Mouse (Mus musculus): ENCODE measurements around the gene Gstt3. TPM values are rescaled to one million over a fixed set of nuclear protein-coding genes. Genes with fewer than 3 reads are reported as not detected.

Gene Gstt3
- not detected in 2 replicates for polyA plus RNA-seq (2012; ENCODE audit: insufficient read depth, insufficient read length, low replicate concordance, missing spikeins)

- WGBS, result 6% methylated on average over 28 of the region's 28 CpGs
- Histone ChIP-seq H3K27ac (ENCODE audit: insufficient read depth, low read depth, low read length) (no peak within 1 kb of the TSS), H3K4me1 (ENCODE audit: control insufficient read depth, insufficient read depth, low read length) (peaks cover 10% of the 10 kb centered on the region), H3K4me3 (ENCODE audit: insufficient read depth, low read depth, low read length) (peak within 1 kb of the TSS; percentile 33)
- TF ChIP-seq CTCF (IDR thresholded peaks at IDR 0.05; ENCODE audit: insufficient read depth, low read depth, low read length), result no peak
- TF ChIP-seq POLR2A (IDR thresholded peaks at IDR 0.05; ENCODE audit: insufficient read depth, low read depth, low read length), result no peak
Measured at GRCm38 (mm10) chr10:75780769-75781578, at the start of gene Gstt3, which contains the start of gene Gm20441. Gene Gstt3, minus strand, starts transcription at chr10:75781414. Gene Gm20441, minus strand, starts transcription at chr10:75780954.

- WGBS, result 94% methylated on average over 2 of the region's 2 CpGs
Measured at GRCm38 (mm10) chr10:75830275-75830670, 49.1 kb upstream of the Gstt3 start.

DNA sequence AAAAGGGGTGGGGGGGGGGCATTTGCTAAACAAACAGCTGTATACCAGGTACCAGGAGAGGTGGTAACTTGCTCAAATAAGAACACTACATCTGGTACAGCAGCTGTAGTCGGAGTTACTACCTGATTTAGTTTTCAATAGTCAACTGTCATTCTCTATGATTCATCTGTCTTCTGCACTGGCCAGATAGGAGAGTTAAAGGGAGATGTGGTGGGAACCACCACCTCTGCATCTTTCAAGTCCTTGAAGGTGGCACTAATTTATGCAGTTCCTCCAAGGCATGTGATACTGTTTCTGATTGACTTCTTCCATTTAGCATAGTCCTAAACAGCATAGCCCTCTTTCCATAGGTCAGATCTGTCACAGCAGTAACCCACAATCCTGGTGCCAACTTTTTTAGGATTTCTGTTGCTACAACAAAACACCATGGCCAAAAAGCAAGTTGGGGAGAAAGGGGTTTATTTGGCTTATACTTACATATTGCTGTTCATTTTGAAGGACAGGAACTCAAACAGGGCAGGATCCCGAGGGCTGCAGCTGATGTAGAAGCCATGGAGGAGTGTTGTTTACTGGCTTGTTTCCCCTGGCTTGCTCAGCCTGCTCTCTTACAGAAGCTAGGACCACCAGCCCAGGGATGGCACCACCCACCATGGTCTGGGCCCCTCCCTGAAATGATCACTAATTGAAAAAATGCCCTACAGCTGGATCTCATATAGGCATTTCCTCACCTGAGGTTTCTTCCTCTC lies 48.5 kb upstream of the Gstt3 start:
- no peak overlapping the region for H3K27ac ChIP-seq (ENCODE audit: insufficient read depth, low read depth, low read length)
- 80% methylated on average over 2 of the region's 2 CpGs for WGBS
- H3K4me1 ChIP-seq (ENCODE audit: control insufficient read depth, insufficient read depth, low read length), result peaks cover 16% of the 10 kb centered on the region
- no peak for TF ChIP-seq POLR2A (IDR thresholded peaks at IDR 0.05; ENCODE audit: insufficient read depth, low read depth, low read length)
- TF ChIP-seq CTCF (IDR thresholded peaks at IDR 0.05; ENCODE audit: insufficient read depth, low read depth, low read length), result no peak
- H3K4me3 ChIP-seq (ENCODE audit: insufficient read depth, low read depth, low read length), result no peak overlapping the region

More at GRCm38 (mm10) chr10:75830275-75830670, 49.1 kb upstream of the Gstt3 start:
- no peak overlapping the region for H3K4me3 ChIP-seq (ENCODE audit: insufficient read depth, low read depth, low read length)
- peaks cover 18% of the 10 kb centered on the region for H3K4me1 ChIP-seq (ENCODE audit: control insufficient read depth, insufficient read depth, low read length)
- TF ChIP-seq POLR2A (IDR thresholded peaks at IDR 0.05; ENCODE audit: insufficient read depth, low read depth, low read length), result no peak
- no peak for TF ChIP-seq CTCF (IDR thresholded peaks at IDR 0.05; ENCODE audit: insufficient read depth, low read depth, low read length)
- no peak overlapping the region for H3K27ac ChIP-seq (ENCODE audit: insufficient read depth, low read depth, low read length)

GRCm38 (mm10) chr10:75828500-75828931 lies 47.3 kb upstream of the Gstt3 start:
- H3K27ac ChIP-seq (ENCODE audit: insufficient read depth, low read depth, low read length), result no peak overlapping the region
- no peak overlapping the region for H3K4me3 ChIP-seq (ENCODE audit: insufficient read depth, low read depth, low read length)
- no peak for TF ChIP-seq POLR2A (IDR thresholded peaks at IDR 0.05; ENCODE audit: insufficient read depth, low read depth, low read length)
- no peak for TF ChIP-seq CTCF (IDR thresholded peaks at IDR 0.05; ENCODE audit: insufficient read depth, low read depth, low read length)
- peaks cover 9% of the 10 kb centered on the region; the same call in 1 of the 2 replicates for H3K4me1 ChIP-seq (ENCODE audit: control insufficient read depth, insufficient read depth, low read length)

DNA sequence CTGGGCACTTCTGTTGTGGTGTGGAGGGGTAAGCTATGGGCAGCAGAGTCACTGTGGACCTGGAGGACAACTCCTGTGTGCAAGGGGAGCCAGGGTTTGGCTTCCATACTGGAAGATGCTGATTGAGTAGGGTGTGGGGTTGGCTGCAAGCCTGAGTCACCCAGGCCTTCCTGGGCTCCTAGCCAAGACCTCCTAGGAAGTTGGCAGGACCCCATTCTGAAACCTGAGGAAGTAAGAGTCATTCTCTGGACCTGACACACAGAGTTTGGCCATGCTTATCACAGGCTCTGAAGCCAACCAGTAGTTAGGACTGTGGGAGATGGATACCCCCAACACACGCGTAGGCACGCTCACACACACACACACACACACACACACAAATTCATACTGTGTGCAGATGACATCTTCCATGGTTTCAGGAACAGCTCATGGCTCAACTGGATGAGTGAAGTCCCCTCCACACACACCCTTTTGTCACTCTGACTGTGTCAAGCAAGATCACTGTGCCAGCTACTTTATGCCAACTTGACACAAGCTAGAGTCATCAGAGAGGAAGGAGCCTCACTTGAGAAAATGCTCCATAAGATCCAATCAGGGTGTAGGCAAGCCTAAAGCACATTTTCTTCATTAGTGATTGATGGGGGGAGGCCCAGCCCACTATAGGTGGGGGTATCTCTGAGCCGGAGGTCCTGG lies 46.6 kb upstream of the Gstt3 start:
- Histone ChIP-seq H3K27ac (ENCODE audit: insufficient read depth, low read depth, low read length) (no peak overlapping the region), H3K4me1 (ENCODE audit: control insufficient read depth, insufficient read depth, low read length) (peaks cover 9% of the 10 kb centered on the region; the same call in 1 of the 2 replicates), H3K4me3 (ENCODE audit: insufficient read depth, low read depth, low read length) (no peak overlapping the region)
- TF ChIP-seq CTCF (IDR thresholded peaks at IDR 0.05; ENCODE audit: insufficient read depth, low read depth, low read length), result no peak
- TF ChIP-seq POLR2A (IDR thresholded peaks at IDR 0.05; ENCODE audit: insufficient read depth, low read depth, low read length), result no peak
- WGBS, result 81% methylated on average over 4 of the region's 4 CpGs

- 90% methylated on average over 4 of the region's 4 CpGs for WGBS
- Histone ChIP-seq H3K4me1 (ENCODE audit: control insufficient read depth, insufficient read depth, low read length) (peaks cover 6% of the 10 kb centered on the region; the same call in 1 of the 2 replicates), H3K27ac (ENCODE audit: insufficient read depth, low read depth, low read length) (no peak overlapping the region), H3K4me3 (ENCODE audit: insufficient read depth, low read depth, low read length) (no peak overlapping the region)
- TF ChIP-seq POLR2A (IDR thresholded peaks at IDR 0.05; ENCODE audit: insufficient read depth, low read depth, low read length) (no peak), CTCF (IDR thresholded peaks at IDR 0.05; ENCODE audit: insufficient read depth, low read depth, low read length) (no peak)
Measured at GRCm38 (mm10) chr10:75824530-75824929, 43.3 kb upstream of the Gstt3 start.

- WGBS, result 93% methylated on average over 1 of the region's 1 CpGs
- no peak overlapping the region for H3K4me3 ChIP-seq (ENCODE audit: insufficient read depth, low read depth, low read length)
- peaks cover 6% of the 10 kb centered on the region; the same call in 1 of the 2 replicates for H3K4me1 ChIP-seq (ENCODE audit: control insufficient read depth, insufficient read depth, low read length)
- H3K27ac ChIP-seq (ENCODE audit: insufficient read depth, low read depth, low read length), result no peak overlapping the region
- TF ChIP-seq POLR2A (IDR thresholded peaks at IDR 0.05; ENCODE audit: insufficient read depth, low read depth, low read length) (no peak), CTCF (IDR thresholded peaks at IDR 0.05; ENCODE audit: insufficient read depth, low read depth, low read length) (no peak)
Measured at GRCm38 (mm10) chr10:75823782-75824181, 42.6 kb upstream of the Gstt3 start.

- WGBS, result 95% methylated on average over 2 of the region's 2 CpGs
- Histone ChIP-seq H3K4me3 (ENCODE audit: insufficient read depth, low read depth, low read length) (no peak within 1 kb of the TSS), H3K4me1 (ENCODE audit: control insufficient read depth, insufficient read depth, low read length) (peaks cover 3% of the 10 kb centered on the region; the same call in 1 of the 2 replicates), H3K27ac (ENCODE audit: insufficient read depth, low read depth, low read length) (no peak within 1 kb of the TSS)
- TF ChIP-seq CTCF (IDR thresholded peaks at IDR 0.05; ENCODE audit: insufficient read depth, low read depth, low read length) (no peak), POLR2A (IDR thresholded peaks at IDR 0.05; ENCODE audit: insufficient read depth, low read depth, low read length) (no peak)
Measured at GRCm38 (mm10) chr10:75822443-75822842, 41.2 kb upstream of the Gstt3 start, which contains the start of gene Gstt4. Gene Gstt4, minus strand, starts transcription at chr10:75822543.

Measured in olfactory bulb, adult 2 months (tissue).